Mouse (Mus musculus) E14TG2a.4 (cell line): ENCODE results near the gene Chil3.

Experiments
- H3K27me3 ChIP-seq: 2 replicates; pipeline ENCODE4 v1.6.1; 2014; ENCODE audit warnings: low read length, control low read depth; ENCODE audit not compliant: insufficient read depth
- H3K36me3 ChIP-seq: 2 replicates; pipeline ENCODE4 v1.6.1; 2014; ENCODE audit warnings: low read length, control low read depth; ENCODE audit not compliant: insufficient read depth
- H3K4me1 ChIP-seq: replicated peaks from 2 replicates; pipeline ENCODE4 v1.6.1; 2014; ENCODE audit warnings: low read depth, low read length, control low read depth
- H3K4me3 ChIP-seq: replicated peaks from 2 replicates; pipeline ENCODE4 v1.5.1; 2014; ENCODE audit warnings: mild to moderate bottlenecking, low read length
- H3K9me3 ChIP-seq: 2 replicates; pipeline ENCODE4 v1.6.1; 2014; ENCODE audit warnings: low read length, control low read depth
- CTCF ChIP-seq: conservative IDR thresholded peaks from 2 replicates; pipeline ENCODE4 v1.5.1; 2014; ENCODE audit warnings: low read length
- NANOG ChIP-seq: IDR thresholded peaks from 2 replicates; pipeline ENCODE4 v1.6.1; 2014; ENCODE audit warnings: borderline replicate concordance, low read length, mixed read lengths
- POU5F1 ChIP-seq: IDR thresholded peaks from 2 replicates; pipeline ENCODE4 v1.6.1; 2014; ENCODE audit warnings: low read length, borderline replicate concordance

The Chil3 gene

DNA sequence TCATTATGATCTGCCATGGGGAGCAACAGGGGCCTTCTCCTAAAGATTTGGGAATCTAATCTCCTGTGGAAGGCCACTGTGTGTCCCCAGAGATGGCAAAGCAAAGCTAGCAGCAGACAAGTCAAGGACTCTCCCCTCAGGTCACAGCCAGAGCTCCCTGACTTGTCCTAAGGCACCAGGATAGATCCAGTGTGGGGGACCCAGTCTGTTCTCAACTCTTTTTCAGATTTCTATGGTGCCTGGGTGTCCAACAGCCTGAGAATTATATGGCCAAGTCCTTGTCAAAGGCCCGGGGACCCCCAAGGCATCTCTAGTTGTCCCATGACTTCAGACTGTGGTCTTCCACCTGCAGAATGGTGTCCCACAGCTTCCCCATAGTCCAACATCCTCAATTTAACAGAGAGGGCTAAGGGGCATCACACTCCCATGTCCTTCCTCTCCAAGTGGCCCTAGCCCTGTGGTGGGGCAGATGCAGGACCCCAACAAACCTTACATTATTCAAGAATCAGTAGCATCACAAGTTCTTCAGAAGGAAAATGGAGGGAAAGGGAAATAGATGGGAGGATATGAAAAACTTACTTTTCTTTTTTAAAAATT lies 3.9 kb upstream of the Chil3 start:
- Histone ChIP-seq H3K36me3 (no peaks in the 10 kb centered on the region), H3K9me3 (peaks cover 12% of the 10 kb centered on the region; the same call in 1 of the 2 replicates), H3K4me3 (no peak overlapping the region), H3K27me3 (no peaks in the 10 kb centered on the region), H3K4me1 (no peaks in the 10 kb centered on the region)
- TF ChIP-seq NANOG (no peak), POU5F1 (no peak), CTCF (no peak)

DNA sequence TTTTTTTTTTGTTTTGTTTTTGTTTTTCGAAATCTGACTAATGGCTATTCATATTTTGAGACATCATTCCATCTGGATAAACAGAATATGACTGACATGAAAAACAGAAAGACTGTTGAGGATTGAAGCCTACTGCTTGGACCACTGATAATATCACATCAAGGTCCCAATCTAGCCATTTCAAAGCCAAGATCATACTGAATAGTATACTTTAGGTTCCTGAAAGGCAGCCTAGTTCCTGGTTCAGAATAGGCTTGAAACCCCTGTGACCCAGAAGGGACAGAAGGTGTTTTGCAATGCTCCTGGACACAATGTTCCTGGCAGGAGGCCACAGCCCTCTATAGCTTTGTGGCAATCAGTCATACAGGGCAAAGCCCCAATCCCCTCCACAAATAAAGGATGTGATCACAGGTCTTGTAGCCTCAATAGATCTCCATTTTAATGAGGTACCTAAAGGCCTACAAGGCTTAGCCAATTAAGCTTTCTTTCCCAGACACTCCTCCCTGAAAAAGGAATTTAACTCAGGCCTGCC lies 3.2 kb upstream of the Chil3 start:
- H3K4me3 ChIP-seq = no peak overlapping the region
- no peak for TF ChIP-seq NANOG
- TF ChIP-seq CTCF = no peak
- no peak for TF ChIP-seq POU5F1
- no peaks in the 10 kb centered on the region for H3K27me3 ChIP-seq

DNA sequence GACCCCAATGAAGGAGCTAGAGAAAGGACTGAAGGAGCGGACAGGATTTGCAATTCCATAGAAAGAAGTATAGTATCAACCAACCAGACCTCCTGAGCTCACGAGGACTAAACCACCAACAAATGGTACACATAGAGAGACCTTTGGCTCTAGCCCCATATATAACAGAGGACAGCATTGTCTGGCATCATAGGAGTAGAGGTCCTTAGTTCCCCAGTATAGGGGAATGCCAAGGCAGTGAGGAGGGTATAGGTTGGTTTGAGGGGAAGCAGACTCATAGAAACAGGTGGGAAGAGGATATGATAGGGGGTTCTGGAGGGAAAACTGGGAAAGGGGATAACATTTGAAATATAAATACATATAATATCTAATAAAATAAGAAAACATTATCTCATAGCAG lies 13.0 kb downstream of the Chil3 start:
- Histone ChIP-seq H3K4me3 (no peak overlapping the region), H3K27me3 (no peaks in the 10 kb centered on the region), H3K9me3 (no peaks in the 10 kb centered on the region), H3K4me1 (no peaks in the 10 kb centered on the region), H3K36me3 (no peaks in the 10 kb centered on the region)
- TF ChIP-seq NANOG = no peak
- no peak for TF ChIP-seq POU5F1
- no peak for TF ChIP-seq CTCF

More for the DNA sequence above, 3.2 kb upstream of the Chil3 start:
- Histone ChIP-seq H3K36me3 (no peaks in the 10 kb centered on the region), H3K4me1 (no peaks in the 10 kb centered on the region), H3K9me3 (peaks cover 11% of the 10 kb centered on the region; the same call in 1 of the 2 replicates)

DNA sequence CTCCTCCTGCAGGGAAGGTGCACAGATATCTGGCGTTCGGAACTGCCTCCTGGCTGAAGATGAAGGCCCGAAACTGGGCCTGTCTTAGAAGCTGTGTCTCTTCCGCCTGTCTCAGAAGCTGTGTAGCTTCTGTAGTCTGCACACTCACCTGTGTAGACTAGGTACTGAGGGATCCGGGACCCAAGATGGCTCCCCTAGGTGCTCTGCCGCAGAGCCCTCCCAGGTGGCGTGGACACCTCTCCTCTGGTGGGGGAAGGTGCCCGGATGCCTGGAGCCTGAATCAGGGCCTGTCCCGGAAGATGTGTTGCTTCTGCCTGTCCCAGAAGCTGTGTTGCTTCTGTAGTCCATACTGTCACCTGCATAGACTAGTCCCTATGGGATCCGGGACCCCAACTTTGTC lies 23.3 kb downstream of the Chil3 start:
- Histone ChIP-seq H3K4me1 (no peaks in the 10 kb centered on the region), H3K36me3 (peaks cover 3% of the 10 kb centered on the region; the same call in 1 of the 2 replicates), H3K4me3 (no peak overlapping the region), H3K27me3 (no peaks in the 10 kb centered on the region), H3K9me3 (peaks cover 55% of the 10 kb centered on the region)
- TF ChIP-seq POU5F1 (no peak), CTCF (no peak), NANOG (no peak)

DNA sequence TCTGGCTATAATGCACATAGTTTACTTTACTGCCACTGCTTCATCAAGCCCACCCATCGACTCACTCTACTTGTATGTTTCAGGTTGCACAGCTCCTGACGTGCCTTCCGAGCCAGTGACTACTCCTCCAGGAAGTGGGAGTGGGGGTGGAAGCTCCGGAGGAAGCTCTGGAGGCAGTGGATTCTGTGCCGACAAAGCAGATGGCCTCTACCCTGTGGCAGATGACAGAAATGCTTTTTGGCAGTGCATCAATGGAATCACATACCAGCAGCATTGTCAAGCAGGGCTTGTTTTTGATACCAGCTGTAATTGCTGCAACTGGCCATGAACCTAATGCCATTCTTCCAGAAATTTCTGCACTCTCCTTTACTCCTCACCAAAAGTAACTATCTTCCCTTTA lies 35.7 kb downstream of the Chil3 start:
- Histone ChIP-seq H3K9me3 (0 out of 2 replicates have a peak, but pooled peaks cover 3% of the 10 kb centered on the region), H3K4me3 (no peak overlapping the region), H3K4me1 (no peaks in the 10 kb centered on the region), H3K27me3 (no peaks in the 10 kb centered on the region), H3K36me3 (no peaks in the 10 kb centered on the region)
- no peak for TF ChIP-seq NANOG
- TF ChIP-seq POU5F1 = no peak
- no peak for TF ChIP-seq CTCF

DNA sequence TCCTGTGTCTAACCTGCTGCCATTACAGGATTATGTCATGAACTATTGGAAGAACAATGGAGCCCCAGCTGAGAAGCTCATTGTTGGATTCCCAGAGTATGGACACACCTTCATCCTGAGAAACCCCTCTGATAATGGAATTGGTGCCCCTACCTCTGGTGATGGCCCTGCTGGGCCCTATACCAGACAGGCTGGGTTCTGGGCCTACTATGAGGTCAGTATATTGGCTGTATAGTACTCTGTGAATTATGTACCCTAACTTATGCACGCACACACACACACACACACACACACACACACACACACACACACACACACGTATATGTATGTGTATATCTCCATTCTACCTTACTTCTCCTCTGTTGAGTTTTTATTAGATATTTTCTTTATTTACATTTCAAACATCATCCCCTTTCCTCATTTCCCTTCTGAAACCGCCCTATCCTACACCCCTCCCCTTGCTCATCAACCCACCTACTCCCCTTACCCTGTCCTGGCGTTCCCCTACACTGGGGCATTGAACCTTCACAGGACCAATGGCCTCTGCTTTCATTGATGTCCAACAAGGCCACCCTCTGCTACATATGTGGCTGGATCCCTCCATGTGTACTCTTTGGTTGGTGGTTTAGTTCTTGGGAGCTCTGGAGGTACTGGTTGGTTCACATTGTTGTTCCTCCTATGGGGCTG lies 38.4 kb downstream of the Chil3 start:
- H3K4me1 ChIP-seq = no peaks in the 10 kb centered on the region
- H3K36me3 ChIP-seq = no peaks in the 10 kb centered on the region
- H3K4me3 ChIP-seq = no peak overlapping the region
- 0 out of 2 replicates have a peak, but pooled peaks cover 3% of the 10 kb centered on the region for H3K9me3 ChIP-seq
- no peaks in the 10 kb centered on the region for H3K27me3 ChIP-seq
- no peak for TF ChIP-seq CTCF
- no peak for TF ChIP-seq NANOG
- no peak for TF ChIP-seq POU5F1

DNA sequence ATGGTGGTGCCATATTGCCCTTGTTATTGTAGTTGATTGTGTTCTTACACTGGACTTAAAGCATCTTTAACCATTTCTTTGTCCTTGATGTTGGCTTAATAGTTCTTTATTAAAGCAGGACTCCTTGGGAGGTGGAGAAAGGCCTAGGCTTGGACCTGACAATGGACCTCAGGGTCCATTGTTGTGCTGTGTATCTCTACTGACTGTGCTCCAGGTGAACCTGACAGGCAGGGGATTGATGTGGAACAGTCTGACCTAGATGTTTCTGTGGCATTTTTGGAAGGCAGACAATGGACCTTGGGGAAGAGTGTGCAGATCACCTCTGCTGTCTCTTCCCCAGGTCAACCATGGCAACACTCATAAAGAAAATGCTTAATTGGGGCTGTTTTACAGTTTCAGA lies 40.4 kb downstream of the Chil3 start:
- Histone ChIP-seq H3K27me3 (no peaks in the 10 kb centered on the region), H3K9me3 (0 out of 2 replicates have a peak, but pooled peaks cover 3% of the 10 kb centered on the region), H3K4me1 (no peaks in the 10 kb centered on the region), H3K4me3 (no peak overlapping the region), H3K36me3 (no peaks in the 10 kb centered on the region)
- TF ChIP-seq NANOG (no peak), POU5F1 (no peak), CTCF (no peak)

DNA sequence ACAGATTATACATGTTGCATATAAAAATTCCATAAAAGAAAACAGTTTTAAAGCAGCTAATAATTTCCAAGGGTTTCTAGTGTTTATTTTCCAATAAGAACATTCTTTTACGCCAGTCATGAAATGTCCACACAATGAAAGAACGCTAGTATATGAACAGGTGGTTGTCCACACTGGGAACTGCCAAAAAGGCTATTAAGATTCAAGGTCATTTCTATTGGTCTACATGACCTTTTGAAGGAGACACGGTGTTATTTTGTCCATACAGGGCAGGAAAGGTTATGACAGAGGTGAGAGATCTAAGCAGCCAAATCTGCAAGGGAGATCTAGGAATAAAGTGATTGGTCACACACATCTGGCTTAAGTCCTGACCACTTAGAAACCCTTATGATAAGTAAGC lies 54.4 kb downstream of the Chil3 start, which contains the start of gene Chia1:
TSS of gene Chia1 (plus strand) at position 301 of the 400 bp plus-strand sequence.
- Histone ChIP-seq H3K4me3 (no peak within 1 kb of the TSS), H3K9me3 (no peaks in the 10 kb centered on the region), H3K27me3 (no peaks in the 10 kb centered on the region), H3K4me1 (no peaks in the 10 kb centered on the region), H3K36me3 (no peaks in the 10 kb centered on the region)
- TF ChIP-seq NANOG (no peak), CTCF (no peak), POU5F1 (no peak)
